Mouse (Mus musculus): ENCODE results near the gene Arl16.

DNA sequence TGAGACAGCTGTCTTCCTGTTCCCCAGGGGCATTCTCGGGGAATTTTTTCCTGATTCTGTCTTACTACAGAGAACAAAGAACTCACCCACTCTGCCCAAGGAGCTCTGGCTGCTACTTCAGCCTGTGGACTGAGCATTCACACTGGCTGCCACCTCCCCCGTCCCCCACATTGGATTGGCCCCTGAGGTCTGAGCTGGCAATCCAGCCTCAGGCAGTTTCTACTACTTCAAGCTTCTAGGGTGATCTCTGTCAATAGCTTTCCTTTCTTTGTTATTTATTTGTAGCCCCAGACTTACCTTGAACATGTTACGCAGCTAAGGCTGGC is 25.4 kb upstream of the Arl16 start:
- no peak for TF ChIP-seq POLR2A (IDR thresholded peaks at IDR 0.05; ENCODE audit: insufficient read depth, low read depth, low read length)
- no peak for TF ChIP-seq CTCF (IDR thresholded peaks at IDR 0.05; ENCODE audit: insufficient read depth, low read depth, low read length)
